Mouse (Mus musculus) limb, embryonic 14.5 days (tissue): Measurements from ENCODE around the gene Ss18l1. TPM values are rescaled to one million over a fixed set of nuclear protein-coding genes. Genes with fewer than 3 reads are reported as not detected.

Source experiments
- ATAC-seq: fragments of 200-750 bp; cut with Nextera tagmentation; 2 replicates; pipeline ENCODE4 v1.8.0; 2017; ENCODE audit warnings: low read depth, moderate number of reproducible peaks, moderate TSS enrichment; ENCODE audit not compliant: low FRiP score
- DNase-seq: peaks from one replicate; pipeline ENCODE4 v3.0.0-alpha.2; 2015; ENCODE audit warnings: low spot score
- H3K27ac ChIP-seq: fragments of 300-500 bp; sonication (generic); replicated peaks from 2 replicates; pipeline ENCODE4 v1.5.1; 2014; ENCODE audit warnings: low read depth, mild to moderate bottlenecking, low read length, moderate library complexity, mixed read lengths
- H3K27me3 ChIP-seq: fragments of 300-500 bp; sonication (generic); 2 replicates; pipeline ENCODE4 v1.6.1; 2014; ENCODE audit warnings: low read length, mixed read lengths; ENCODE audit not compliant: control insufficient read depth, insufficient read depth
- H3K36me3 ChIP-seq: fragments of 300-500 bp; sonication (generic); 2 replicates; pipeline ENCODE4 v1.6.1; 2014; ENCODE audit warnings: mild to moderate bottlenecking, low read length, moderate library complexity, mixed read lengths; ENCODE audit not compliant: control insufficient read depth, insufficient read depth
- H3K4me1 ChIP-seq: fragments of 300-500 bp; sonication (generic); 2 replicates; pipeline ENCODE4 v1.6.1; 2014; ENCODE audit warnings: antibody characterized with exemption, low read length, mixed read lengths; ENCODE audit not compliant: control insufficient read depth, insufficient read depth
- H3K4me2 ChIP-seq: fragments of 300-500 bp; sonication (generic); replicated peaks from 2 replicates; pipeline ENCODE4 v1.6.1; 2014; ENCODE audit warnings: low read depth, mild to moderate bottlenecking, low read length, moderate library complexity; ENCODE audit not compliant: severe bottlenecking
- H3K4me3 ChIP-seq: fragments of 300-500 bp; sonication (generic); replicated peaks from 2 replicates; pipeline ENCODE4 v1.5.1; 2014; ENCODE audit warnings: low read length
- H3K9ac ChIP-seq: fragments of 300-500 bp; sonication (generic); 2 replicates; pipeline ENCODE4 v1.6.1; 2014; ENCODE audit warnings: mild to moderate bottlenecking, low read depth, low read length, moderate library complexity; ENCODE audit not compliant: severe bottlenecking
- H3K9me3 ChIP-seq: fragments of 300-500 bp; sonication (generic); 2 replicates; pipeline ENCODE4 v1.6.1; 2016; ENCODE audit warnings: low read length; ENCODE audit not compliant: control insufficient read depth
- POLR2A ChIP-seq: fragments of 200-500 bp; IDR thresholded peaks from 2 replicates; pipeline ENCODE4 v1.8.0; 2012; ENCODE audit warnings: inconsistent platforms, mild to moderate bottlenecking, moderate library complexity, borderline replicate concordance; ENCODE audit not compliant: insufficient read depth, insufficient read length; ENCODE audit errors: extremely low read depth
- WGBS: fragments of 180-500 bp; shearing (Covaris S2); extraction: QIAGEN DNeasy Blood & Tissue Kit; methylation state at CpG from one replicate; pipeline ENCODE4 v1.1.7; 2014; 5-methylcytosine and 5-hydroxymethylcytosine counted together
- polyA plus RNA-seq, 2 experiments: library from polyadenylated mRNA; depleted of rRNA in 1 of 2; stranded (reverse) in 1 of 2; unstranded in 1 of 2; fragments of >200 nt; fragmentation: Nextera tagmentation in 1 of 2; extraction: Ambion mirVana in 1 of 2; gene quantifications; 2 replicates each; pipeline versions ENCODE4 v1.2.1 to v1.2.3; 2012 to 2014

Gene Ss18l1
- polyA plus RNA-seq, 2 experiments, result 3.5 to 9.1 TPM

DNA sequence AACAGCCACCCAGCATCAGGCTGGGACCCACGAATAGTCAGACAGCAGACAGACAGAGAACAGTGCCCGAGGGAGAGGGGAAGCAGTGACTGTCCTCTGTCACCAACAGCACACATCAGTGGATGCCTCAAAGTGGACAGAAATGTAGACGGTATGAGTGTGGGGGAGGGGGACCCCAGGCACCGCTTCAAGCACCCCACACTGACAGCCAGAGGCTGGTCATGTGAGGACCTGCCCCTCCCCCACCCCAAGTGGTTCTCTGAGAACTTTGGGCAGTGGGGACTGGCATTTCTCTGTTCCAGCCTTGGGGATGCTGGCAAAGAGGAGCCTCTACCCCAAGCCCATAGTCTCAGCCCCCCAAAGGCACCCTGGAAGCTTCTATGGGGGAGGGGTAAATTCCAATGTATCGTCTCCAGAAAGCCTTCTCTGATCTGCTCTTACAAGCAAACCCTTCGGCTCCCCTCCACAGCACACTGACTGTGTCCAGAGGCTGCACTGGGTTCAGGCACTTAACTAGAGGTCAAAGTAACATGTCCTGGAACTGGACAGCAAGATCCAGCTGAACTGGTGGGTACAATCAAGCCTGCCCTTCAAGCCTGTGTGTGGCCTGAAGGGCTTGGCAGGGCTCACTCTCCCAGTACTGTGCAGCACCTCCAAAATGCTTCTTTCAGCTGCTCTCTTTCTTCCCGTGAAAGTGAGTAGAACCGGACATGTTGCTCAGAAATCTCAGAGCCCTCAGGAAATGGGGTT is 63.3 kb downstream of the Ss18l1 start:
- no peaks in the 10 kb centered on the region for H3K36me3 ChIP-seq
- ATAC-seq (no peak), DNase-seq (no peak)
- no peaks in the 10 kb centered on the region for H3K9me3 ChIP-seq
- H3K9ac ChIP-seq, result no peak overlapping the region
- H3K27ac ChIP-seq, result no peak overlapping the region
- 32% methylated on average over 8 of the region's 8 CpGs for WGBS
- peaks cover 51% of the 10 kb centered on the region for H3K27me3 ChIP-seq
- no peak overlapping the region for H3K4me2 ChIP-seq
- no peak for TF ChIP-seq POLR2A
- H3K4me3 ChIP-seq, result no peak overlapping the region
- H3K4me1 ChIP-seq, result peaks cover 13% of the 10 kb centered on the region

DNA sequence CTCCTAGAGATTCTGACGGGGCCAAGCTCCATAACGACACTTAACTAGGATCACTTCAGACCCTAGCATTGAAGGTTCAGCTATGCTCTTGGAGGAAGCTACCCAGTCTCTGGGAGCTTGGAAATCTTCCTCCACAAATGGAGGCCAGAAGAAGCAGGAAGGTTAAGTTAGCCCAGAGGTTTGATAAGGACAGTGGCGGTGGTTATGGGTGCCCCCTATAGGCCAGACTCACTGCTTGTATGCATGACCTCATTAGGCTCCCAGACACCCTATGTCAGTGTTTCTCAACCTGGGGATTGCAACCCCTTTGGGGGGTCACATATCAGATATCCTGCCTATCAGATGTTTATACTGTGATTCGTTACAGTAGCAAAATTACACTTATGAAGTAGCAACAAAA is 64.8 kb downstream of the Ss18l1 start:
- H3K9ac ChIP-seq, result no peak overlapping the region
- DNase-seq (no peak), ATAC-seq (no peak)
- no peaks in the 10 kb centered on the region for H3K36me3 ChIP-seq
- no peaks in the 10 kb centered on the region for H3K9me3 ChIP-seq
- no peak overlapping the region for H3K4me3 ChIP-seq
- peaks cover 37% of the 10 kb centered on the region for H3K27me3 ChIP-seq
- WGBS, result 75% methylated on average over 4 of the region's 4 CpGs
- no peak for TF ChIP-seq POLR2A
- H3K4me2 ChIP-seq, result no peak overlapping the region
- no peak overlapping the region for H3K27ac ChIP-seq
- peaks cover 13% of the 10 kb centered on the region for H3K4me1 ChIP-seq

DNA sequence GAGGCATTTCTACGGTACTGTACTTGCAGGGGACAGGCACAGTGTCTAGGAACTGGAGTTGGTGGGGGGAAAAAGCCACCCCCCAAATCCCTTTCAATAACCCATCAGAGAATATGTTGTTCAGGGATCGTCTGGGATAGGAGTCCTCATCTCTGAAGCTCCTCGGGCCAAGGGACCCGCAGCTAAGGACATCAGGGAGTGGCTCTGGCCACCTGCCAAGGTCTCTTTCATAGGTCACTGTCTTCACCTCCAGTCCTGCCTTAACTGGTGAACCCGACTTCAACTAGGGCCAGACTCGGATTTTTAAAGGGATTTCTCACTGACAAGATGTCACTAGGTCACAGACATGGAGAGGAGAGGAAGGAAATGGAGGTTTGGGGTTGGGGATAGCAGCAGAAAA is 66.0 kb downstream of the Ss18l1 start:
- DNase-seq, result no peak
- no peaks in the 10 kb centered on the region for H3K9me3 ChIP-seq
- no peak overlapping the region for H3K4me3 ChIP-seq
- no peak overlapping the region for H3K4me2 ChIP-seq
- 68% methylated on average over 6 of the region's 6 CpGs for WGBS
- no peaks in the 10 kb centered on the region for H3K36me3 ChIP-seq
- H3K9ac ChIP-seq, result no peak overlapping the region
- peaks cover 10% of the 10 kb centered on the region for H3K4me1 ChIP-seq
- no peak overlapping the region for H3K27ac ChIP-seq
- no peak for ATAC-seq
- TF ChIP-seq POLR2A, result no peak
- H3K27me3 ChIP-seq, result peaks cover 25% of the 10 kb centered on the region

DNA sequence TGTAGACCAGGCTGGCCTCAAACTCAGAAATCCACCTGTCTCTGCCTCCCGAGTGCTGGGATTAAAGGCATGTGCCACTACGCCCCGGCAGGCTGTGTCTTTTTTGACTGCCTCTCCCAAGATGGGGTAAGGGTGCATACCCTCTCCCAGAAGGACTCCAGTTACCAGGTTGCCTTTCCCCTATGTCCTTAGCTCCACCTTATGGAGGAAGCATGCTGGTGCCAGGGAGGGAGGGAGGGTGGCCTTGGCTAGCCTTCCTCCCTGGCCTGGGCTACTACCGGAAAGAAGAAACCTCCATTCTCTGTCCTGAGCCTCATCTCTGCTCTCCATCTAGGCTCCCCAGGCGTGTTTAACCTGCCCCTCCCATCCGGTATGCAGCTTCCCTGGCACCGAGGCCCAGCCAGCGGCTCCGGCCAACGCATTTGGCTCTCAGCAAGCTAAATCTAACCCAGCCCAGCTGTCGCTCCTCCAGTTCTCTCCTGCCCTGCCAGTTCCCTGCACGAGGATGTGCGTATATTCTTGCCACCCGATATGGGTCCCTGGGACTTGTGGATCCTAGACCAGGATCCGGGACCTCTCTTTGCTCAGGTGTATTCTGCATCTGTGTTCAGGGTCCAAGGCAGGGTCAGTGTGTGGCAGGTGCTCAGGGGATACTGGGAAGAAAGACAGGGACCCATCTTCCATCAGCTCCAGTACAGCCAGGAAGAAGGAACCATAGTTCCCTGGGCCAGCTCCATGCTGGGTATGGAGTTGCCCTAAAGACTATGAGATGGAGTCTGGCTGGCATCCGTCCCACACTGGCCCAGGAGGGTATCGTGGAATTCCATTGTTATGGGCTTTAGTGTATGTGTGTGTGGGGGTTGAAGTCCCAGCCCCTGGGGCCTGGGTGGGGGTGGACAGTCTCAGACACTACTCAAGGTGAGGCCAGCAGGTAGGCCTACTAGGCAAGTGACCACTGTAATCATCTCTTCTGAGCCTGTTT is 71.9 kb downstream of the Ss18l1 start:
- no peaks in the 10 kb centered on the region for H3K36me3 ChIP-seq
- no peaks in the 10 kb centered on the region for H3K27me3 ChIP-seq
- H3K9me3 ChIP-seq, result no peaks in the 10 kb centered on the region
- H3K27ac ChIP-seq, result no peak overlapping the region
- no peak for DNase-seq
- ATAC-seq, result no peak
- H3K4me3 ChIP-seq, result no peak overlapping the region
- no peak for TF ChIP-seq POLR2A
- 60% methylated on average over 17 of the region's 17 CpGs for WGBS
- peaks cover 5% of the 10 kb centered on the region; the same call in 1 of the 2 replicates for H3K4me1 ChIP-seq
- no peak overlapping the region for H3K9ac ChIP-seq
- no peak overlapping the region for H3K4me2 ChIP-seq

DNA sequence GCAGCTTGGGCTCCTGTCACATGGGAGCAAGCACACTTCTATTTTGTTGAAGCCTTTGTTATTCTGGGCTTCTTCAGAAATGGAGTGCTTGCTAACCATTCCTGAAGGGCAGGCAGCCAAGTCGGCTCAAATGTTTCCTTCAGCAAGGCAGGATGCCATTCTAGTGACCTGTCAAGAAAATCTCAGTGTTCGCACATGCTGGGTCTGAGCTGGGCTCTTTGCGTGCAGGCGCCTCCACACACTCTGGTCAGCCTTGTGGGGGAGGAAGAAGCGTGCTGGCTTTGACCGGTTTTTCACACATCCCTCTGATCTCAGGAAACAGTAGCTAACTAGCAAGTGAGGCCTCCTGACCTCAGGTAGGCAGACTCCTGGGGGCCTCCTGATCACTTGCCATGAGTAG is 73.0 kb downstream of the Ss18l1 start:
- ATAC-seq (no peak), DNase-seq (no peak)
- no peaks in the 10 kb centered on the region for H3K27me3 ChIP-seq
- H3K36me3 ChIP-seq, result no peaks in the 10 kb centered on the region
- H3K9me3 ChIP-seq, result no peaks in the 10 kb centered on the region
- no peak overlapping the region for H3K27ac ChIP-seq
- H3K4me2 ChIP-seq, result no peak overlapping the region
- no peak for TF ChIP-seq POLR2A
- H3K4me3 ChIP-seq, result no peak overlapping the region
- peaks cover 10% of the 10 kb centered on the region for H3K4me1 ChIP-seq
- H3K9ac ChIP-seq, result no peak overlapping the region
- 46% methylated on average over 6 of the region's 6 CpGs for WGBS
